Mouse (Mus musculus): ENCODE results near the gene Klrb1. TPM values are rescaled to one million over a fixed set of nuclear protein-coding genes. Genes with fewer than 3 reads are reported as not detected.

The Klrb1 gene
- total RNA-seq, 2 experiments from 2014 or later: 2.0 to 2.9 TPM

DNA sequence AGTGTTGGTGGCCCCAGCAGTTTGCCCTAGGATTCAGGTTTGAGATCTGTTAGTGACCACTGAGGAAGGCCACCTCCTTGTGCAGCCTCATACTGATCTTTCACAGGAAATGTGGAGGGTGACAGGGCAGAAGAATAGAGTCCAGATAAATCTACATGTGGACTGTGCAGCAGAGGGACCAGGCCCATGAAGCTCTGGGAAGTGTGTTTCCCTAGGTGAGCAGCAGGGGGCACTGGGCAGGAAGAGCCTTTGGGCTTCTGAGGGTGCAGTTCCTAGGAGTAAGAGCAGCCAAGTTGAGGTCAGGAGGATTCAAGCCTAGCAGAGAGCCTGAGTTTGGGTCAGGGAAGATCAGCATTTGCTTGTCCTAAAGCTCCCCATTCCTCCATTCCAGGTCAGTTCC is 13.2 kb upstream of the Klrb1 start:
- no peak for DNase-seq (ENCODE audit: low spot score in 2 of 2)

DNA sequence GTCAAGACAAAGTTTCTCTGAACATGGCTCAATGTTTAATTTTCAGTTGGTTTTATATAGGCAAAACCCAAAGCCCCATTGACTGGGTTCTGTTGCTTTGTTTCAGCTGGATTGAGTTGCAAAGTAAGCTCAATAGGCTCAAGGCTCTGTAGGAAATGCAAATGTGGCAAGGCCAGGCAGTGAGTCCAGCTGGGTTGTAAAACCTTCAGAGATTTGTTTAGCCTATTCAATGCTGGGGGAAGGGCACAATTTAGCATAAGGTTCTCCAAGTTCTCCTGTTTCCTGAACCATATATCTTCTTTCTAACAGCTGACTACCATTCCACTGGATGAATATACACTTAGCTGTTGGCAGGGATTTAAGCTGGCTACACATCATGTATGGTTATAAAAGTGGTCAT is 12.0 kb upstream of the Klrb1 start:
- no peak for DNase-seq (ENCODE audit: low spot score in 2 of 2)

DNA sequence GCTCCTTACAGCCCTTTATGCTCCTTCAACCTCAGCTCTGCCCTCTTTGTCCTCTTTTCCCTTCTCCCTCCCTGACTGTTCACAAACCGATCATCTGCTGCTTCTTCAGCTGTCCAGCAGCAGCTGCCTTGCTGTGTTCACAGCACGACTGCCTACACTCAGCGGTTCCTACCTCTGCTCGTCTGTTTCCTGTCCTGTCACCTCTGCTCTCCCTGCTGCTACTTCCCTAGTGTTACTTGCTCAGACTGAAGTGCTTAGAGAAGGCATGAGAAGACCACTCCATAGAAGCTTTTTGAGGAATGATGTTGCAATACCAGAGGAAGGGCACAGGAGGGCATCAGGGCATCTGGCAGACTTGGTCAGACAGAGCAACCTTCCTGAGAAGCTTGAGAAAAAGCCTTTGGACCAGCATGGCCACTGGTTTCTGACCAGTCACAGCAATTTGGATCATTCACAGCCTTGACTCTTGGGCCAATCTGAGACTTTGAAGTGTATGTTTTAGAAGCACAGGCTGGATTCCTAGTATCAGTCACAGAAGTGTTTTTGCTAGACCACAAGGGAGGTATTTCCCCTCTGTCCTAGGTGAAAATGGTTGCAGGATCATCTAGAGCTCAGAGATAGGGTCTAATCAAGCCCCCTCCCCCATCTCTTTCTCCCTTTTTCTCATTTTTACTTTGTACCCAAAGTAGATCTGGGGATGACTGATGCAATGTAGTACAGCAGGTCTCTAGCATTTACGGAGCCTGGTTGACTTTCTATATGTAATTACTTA is 11.2 kb upstream of the Klrb1 start:
- DNase-seq (ENCODE audit: low spot score in 2 of 2): no peak

DNA sequence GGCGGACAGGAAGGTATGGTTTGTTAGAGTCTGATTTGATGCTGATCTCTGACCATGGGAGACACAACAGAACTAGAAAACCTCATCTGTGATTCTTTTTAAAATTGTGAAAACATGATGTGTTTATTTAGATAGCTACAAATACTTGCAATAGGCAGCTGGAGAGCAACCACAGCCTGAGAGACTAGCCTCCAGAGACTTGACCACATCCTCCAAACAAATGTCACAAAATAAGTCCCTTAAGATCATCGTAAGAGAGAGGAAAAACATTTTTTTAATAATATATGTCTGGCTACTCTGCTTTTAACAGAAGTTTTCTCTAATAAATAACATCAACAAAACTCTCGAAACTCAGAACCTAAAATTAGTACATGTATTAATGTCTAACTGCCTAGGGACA is 9.2 kb upstream of the Klrb1 start:
- no peak for DNase-seq (ENCODE audit: low spot score in 2 of 2)

DNA sequence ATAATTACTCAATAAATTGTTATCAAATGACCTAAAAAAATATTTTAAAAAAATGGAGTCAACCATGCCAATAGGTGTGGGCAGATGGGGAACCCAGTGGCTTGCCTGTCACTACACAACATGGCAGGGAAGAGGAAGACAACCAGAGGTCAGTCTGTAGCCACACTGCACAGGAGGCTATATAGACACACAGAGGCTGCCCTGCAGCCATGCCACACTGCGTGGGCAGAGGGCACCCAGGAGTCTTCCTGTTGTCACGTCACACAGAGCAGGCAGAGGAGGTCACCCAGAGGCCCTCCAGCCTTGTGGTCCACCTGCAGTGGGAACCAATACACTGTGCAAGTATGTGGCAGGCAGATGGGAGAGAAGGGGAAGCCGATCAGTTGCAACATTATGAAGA is 21.2 kb downstream of the Klrb1 start:
- DNase-seq (ENCODE audit: low spot score in 2 of 2): no peak

DNA sequence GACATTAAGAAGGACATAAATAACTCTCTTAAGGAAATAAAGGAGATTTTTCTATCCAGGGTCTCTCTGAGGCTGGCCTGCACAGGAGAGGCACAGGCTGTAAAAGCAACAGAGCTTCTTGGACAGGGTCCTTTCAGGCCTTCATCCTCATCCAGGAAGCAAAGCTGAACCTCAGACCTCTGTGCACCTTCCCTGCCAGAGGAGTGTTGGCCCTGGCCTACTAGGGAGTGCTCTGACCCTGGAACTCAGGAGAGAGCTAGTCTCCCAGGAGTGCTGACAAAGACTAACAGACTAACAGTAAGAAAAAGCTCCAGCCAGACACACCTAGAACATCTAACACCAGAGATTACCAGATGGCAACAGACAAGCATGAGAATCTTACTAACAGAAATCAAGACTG is 43.3 kb downstream of the Klrb1 start:
- no peak for DNase-seq (ENCODE audit: low spot score in 2 of 2)

DNA sequence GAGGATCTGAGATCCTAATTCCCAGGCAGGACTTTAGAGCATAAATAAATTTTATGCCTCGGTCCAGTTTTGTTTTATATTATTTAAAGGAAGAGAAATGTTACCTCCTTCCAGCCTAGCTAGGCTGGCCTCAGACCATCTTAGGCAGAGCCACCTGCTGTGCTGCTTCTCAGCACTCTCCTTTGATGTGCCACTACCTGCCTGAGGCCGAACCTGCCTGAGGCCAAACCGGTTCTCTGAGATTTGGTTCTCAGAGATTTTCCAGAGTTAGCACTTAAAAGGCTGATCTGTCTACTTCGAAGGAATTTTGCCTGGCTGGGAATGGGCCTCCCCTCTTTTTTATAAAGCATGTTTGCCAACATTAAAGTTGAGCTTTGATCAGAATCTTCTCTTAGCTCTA is 52.9 kb downstream of the Klrb1 start:
- DNase-seq (ENCODE audit: low spot score in 2 of 2): no peak

DNA sequence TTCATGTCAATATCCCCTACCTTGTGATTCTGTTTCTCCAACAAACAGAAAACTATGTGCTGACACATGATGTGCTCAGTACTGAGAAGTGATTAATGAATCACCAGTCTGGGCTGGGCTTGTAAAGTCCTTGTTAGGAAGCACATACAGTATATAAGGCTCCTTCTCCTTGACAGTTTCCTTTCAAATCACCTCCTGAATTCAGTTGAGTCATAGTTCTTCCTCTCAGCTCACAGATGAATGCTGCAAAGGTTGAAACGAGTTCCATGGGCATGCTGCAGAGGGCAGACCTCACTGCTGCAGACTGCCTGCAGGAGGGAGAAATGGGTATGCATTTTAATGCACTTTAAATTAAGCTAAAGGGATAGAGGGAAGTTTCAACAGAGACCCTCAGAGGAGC is 60.7 kb downstream of the Klrb1 start, which contains the start of gene Clec2h:
Clec2h (plus strand) TSS at position 180 of the 400 bp plus-strand sequence.
- no peak for DNase-seq (ENCODE audit: low spot score in 2 of 2)

DNA sequence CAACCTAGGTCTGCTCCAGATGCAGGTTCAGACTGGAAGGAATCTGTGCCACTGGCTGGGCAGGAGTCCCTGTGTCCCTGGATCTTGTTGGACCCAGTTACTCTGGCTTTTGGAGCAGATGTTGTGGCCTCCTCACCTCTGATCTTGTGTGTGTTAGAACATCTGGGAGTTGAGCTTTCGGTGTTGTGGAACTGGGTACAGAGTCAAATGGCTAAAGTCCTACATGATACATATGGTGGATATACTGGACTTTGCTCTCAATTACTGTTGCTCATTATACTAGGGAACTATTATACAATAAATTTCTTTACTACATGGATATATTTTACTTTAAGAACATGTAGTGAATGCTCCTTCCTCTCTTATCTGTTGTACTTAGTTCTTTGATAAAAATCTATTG is 61.6 kb downstream of the Klrb1 start:
- no peak for DNase-seq (ENCODE audit: low spot score in 2 of 2)

Other genes with a start within 250 kb of the Klrb1 start
- not detected for gene Pzp, start 196.3 kb downstream of the Klrb1 start, total RNA-seq (2021)
- gene A2ml1, start 141.5 kb downstream of the Klrb1 start, total RNA-seq (2021): 10 to 100 TPM in 1 of 2 experiments, 1 to 10 TPM in 1; 6.1 to 10.0 TPM
- not detected for gene Klrb1a, start 99.5 kb downstream of the Klrb1 start, total RNA-seq (2021)
- not detected for gene Clec2h, start 60.7 kb downstream of the Klrb1 start, total RNA-seq (2021)
- not detected for gene Klrb1c, start 66.2 kb upstream of the Klrb1 start, total RNA-seq (2021)
- gene Gm44511, start 103.3 kb upstream of the Klrb1 start, total RNA-seq (2021): not detected
- not detected for gene Klrb1b, start 103.3 kb upstream of the Klrb1 start, total RNA-seq (2021)
- gene Clec2i, start 164.5 kb upstream of the Klrb1 start, total RNA-seq (2021): under 1 TPM in 1 of 2 experiments, not detected in 1; 0.23 TPM
- gene BC035044, start 168.1 kb upstream of the Klrb1 start, total RNA-seq (2021): 1 to 10 TPM; 1.3 to 1.4 TPM
- not detected for gene Clec2g, start 211.3 kb upstream of the Klrb1 start, total RNA-seq (2021)